Mouse (Mus musculus) stomach, embryonic 14.5 days (tissue): ENCODE results near the gene Ccdc117. TPM values are rescaled to one million over a fixed set of nuclear protein-coding genes. Genes with fewer than 3 reads are reported as not detected.
"Not testable (repeated sequence)": the region's sequence is repeated elsewhere in the genome, so short reads cannot be mapped to it uniquely, and the experiment has no call there.

Source experiments
- ATAC-seq: fragments of 200-750 bp; cut with Nextera tagmentation; 2 replicates; pipeline ENCODE4 v1.8.0; 2017; ENCODE audit warnings: low read depth, moderate TSS enrichment; ENCODE audit not compliant: insufficient number of reproducible peaks, insufficient read depth, low FRiP score
- H3K27ac ChIP-seq: fragments of 300-500 bp; sonication (generic); 2 replicates; pipeline ENCODE4 v1.5.1; 2014; ENCODE audit warnings: mild to moderate bottlenecking, low read length, moderate library complexity, mixed read lengths
- H3K27me3 ChIP-seq: fragments of 300-500 bp; sonication (generic); 2 replicates; pipeline ENCODE4 v1.6.1; 2014; ENCODE audit warnings: low read length, control low read depth, mixed read lengths; ENCODE audit not compliant: control insufficient read depth, insufficient read depth
- H3K36me3 ChIP-seq: fragments of 300-500 bp; sonication (generic); 2 replicates; pipeline ENCODE4 v1.6.1; 2014; ENCODE audit warnings: mild to moderate bottlenecking, control low read depth, low read length, moderate library complexity, mixed read lengths; ENCODE audit not compliant: control insufficient read depth, insufficient read depth
- H3K4me1 ChIP-seq: fragments of 300-500 bp; sonication (generic); 2 replicates; pipeline ENCODE4 v1.6.1; 2014; ENCODE audit warnings: low read length, control low read depth, mixed read lengths; ENCODE audit not compliant: control insufficient read depth, insufficient read depth
- H3K4me2 ChIP-seq: fragments of 300-500 bp; sonication (generic); replicated peaks from 2 replicates; pipeline ENCODE4 v1.6.1; 2014; ENCODE audit warnings: low read depth, low read length, control low read depth
- H3K4me3 ChIP-seq: fragments of 300-500 bp; sonication (generic); 2 replicates; pipeline ENCODE4 v1.5.1; 2014; ENCODE audit warnings: low read depth, low read length, control low read depth
- H3K9ac ChIP-seq: fragments of 300-500 bp; sonication (generic); replicated peaks from 2 replicates; pipeline ENCODE4 v1.6.1; 2014; ENCODE audit warnings: low read depth, mild to moderate bottlenecking, control low read depth, low read length, moderate library complexity, mixed read lengths
- H3K9me3 ChIP-seq: fragments of 300-500 bp; sonication (generic); 2 replicates; pipeline ENCODE4 v1.6.1; 2016; ENCODE audit warnings: low read depth, low read length, control low read depth; ENCODE audit not compliant: control insufficient read depth
- WGBS: fragments of 180-500 bp; shearing (Covaris S2); extraction: QIAGEN DNeasy Blood & Tissue Kit; methylation state at CpG from one replicate; pipeline ENCODE4 v1.1.7; 2014; 5-methylcytosine and 5-hydroxymethylcytosine counted together
- polyA plus RNA-seq: library from polyadenylated mRNA; unstranded; fragments of >200 nt; fragmentation: Nextera tagmentation; extraction: Ambion mirVana; gene quantifications from 2 replicates; pipeline ENCODE4 v1.2.1, GENCODE M21; 2014

Gene Ccdc117
- polyA plus RNA-seq, 1 experiment from 2014 or later = 19.4 TPM

DNA sequence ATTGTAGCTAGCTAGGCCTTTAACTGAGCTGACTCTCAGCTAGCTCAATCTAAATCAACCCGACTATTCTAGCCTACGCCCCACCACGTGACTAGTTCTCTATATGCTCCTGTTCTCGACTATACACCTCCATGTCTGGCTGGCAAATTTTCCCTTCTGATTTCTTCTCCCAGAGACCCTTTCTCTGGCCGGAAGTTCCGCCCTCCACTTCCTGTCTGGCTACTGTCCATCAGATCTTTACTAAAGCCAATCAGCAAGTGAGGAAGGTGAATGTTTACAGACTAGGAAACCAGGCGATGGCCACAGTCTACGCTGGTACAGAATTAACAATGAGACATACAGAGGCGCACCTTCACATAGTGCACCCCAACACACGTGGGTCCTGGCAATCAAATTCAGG lies 52.6 kb downstream of the Ccdc117 start:
- H3K36me3 ChIP-seq, H3K9me3 ChIP-seq, H3K9ac ChIP-seq, H3K27me3 ChIP-seq, H3K27ac ChIP-seq, H3K4me1 ChIP-seq, ATAC-seq, H3K4me2 ChIP-seq, H3K4me3 ChIP-seq: not testable (repeated sequence)
- WGBS = 88% methylated on average over 10 of the region's 10 CpGs

DNA sequence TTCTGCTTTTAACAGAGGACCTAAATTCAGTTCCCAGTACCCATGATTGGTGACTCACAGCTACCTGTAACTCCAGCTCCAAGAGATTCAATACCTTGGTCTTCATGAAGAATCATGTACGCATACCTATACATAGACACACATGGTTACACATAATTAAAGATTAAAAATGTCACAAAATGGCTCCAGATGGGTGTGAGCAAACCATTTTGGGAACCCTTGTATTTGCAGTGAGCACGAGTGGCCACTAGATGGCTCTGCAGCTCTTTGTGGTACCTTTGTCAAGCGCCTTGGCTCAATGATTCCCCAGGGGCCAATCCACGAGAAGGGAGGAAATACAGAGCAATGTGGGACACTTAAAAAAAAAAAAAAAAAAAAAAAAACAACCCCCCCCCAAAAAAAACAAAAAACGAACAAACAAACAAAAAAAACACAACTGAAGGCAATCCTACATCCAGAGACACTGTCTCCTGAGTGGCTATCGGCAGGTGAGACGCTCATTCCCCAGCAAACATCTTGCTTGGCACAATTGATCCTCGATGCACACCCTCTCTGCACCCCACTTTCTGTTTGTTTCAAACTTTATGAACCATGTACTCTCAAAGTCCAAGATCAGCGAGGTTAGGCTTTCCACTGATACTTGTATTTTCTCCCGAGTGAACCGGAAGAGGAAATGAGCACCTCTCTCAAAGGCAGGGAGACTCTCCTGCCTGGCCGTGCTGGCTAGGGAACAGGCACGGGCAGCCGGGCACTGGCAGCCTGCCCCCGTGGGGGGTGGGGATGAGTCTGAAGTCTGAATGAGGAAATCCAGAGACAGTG lies 56.6 kb downstream of the Ccdc117 start:
- Histone ChIP-seq H3K4me2 (peak overlapping the region; percentile 39), H3K4me3 (peak overlapping the region; percentile 24), H3K9me3 (no peaks in the 10 kb centered on the region), H3K36me3 (no peaks in the 10 kb centered on the region), H3K27me3 (no peaks in the 10 kb centered on the region), H3K4me1 (no peaks in the 10 kb centered on the region), H3K9ac (no peak overlapping the region; the same call in 1 of the 2 replicates), H3K27ac (no peak overlapping the region)
- 18% methylated on average over 15 of the region's 15 CpGs for WGBS
- ATAC-seq = peak; percentile 67; the same call in 1 of the 2 replicates

DNA sequence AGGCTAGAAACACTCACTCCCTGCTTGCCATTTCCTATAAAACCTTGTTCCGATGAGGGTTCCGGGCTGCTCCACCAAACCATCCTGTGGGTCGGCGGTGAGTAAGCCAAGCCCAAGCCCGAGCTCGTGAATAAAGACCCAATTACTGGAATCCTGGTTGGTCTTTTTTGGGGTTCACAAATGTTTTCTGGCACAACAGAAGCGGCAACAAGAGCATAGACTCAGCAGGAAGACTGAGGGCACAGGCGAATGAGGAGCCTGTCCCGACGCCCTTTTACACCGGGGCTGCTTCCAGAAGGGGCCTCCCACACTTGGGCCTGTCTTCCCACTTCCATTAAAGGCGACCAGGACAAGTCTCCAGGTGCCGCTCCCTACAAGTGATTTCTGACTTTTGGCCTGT lies 59.4 kb downstream of the Ccdc117 start:
- Histone ChIP-seq H3K4me3 (no peak overlapping the region), H3K27me3 (no peaks in the 10 kb centered on the region), H3K4me2 (no peak overlapping the region), H3K36me3 (no peaks in the 10 kb centered on the region), H3K9me3 (no peaks in the 10 kb centered on the region), H3K4me1 (no peaks in the 10 kb centered on the region), H3K9ac (no peak overlapping the region), H3K27ac (no peak overlapping the region)
- 85% methylated on average over 13 of the region's 13 CpGs for whole genome bisulfite sequencing
- ATAC-seq = no peak

Other genes starting within 250 kb of the Ccdc117 start
- 17.2 and 19.7 TPM in 2 replicates for gene Znrf3, start 97.3 kb downstream of the Ccdc117 start, polyA plus RNA-seq
- 164 and 206 TPM in 2 replicates for gene Xbp1, start 21.5 kb downstream of the Ccdc117 start, polyA plus RNA-seq
- gene Ankrd36, start 27.5 kb upstream of the Ccdc117 start, polyA plus RNA-seq = not detected in 2 replicates
- gene Mrps24, start 173.5 kb upstream of the Ccdc117 start, polyA plus RNA-seq = 206 and 225 TPM in 2 replicates
- 14.2 and 14.4 TPM in 2 replicates for gene Urgcp, start 220.2 kb upstream of the Ccdc117 start, polyA plus RNA-seq
- gene Dbnl, start 246.3 kb upstream of the Ccdc117 start, polyA plus RNA-seq = 108 TPM in 2 replicates